Mouse (Mus musculus) thymus, adult 18-20 months (tissue): Measurements from ENCODE around the gene Cdk9.

Experiments used
- DNase-seq, 2 experiments: peaks; one replicate each; pipeline ENCODE4 v3.0.0; 2022; ENCODE audit warnings: mixed read lengths in 2 of 2

Gene Cdk9

DNA sequence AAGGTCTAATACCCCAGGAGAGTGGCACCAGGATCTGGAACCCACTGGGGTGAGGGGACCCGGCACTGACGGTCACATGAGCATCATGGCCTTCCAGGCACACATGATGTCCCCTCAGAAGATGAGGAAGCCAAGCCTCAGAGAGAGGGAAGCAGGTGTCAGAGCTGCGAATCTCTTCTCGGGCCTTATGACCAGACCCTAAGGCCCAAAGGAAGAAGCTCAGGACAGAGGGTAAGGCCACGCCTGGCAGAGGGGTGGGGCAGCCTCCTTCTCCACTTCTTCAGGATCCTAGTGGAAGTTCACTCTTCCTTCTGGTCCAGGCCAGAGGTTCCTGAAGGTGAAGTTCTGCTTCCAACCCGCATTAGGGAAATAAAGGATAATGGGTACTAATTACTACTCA is 19.8 kb upstream of the Cdk9 start:
- no peak for DNase-seq

DNA sequence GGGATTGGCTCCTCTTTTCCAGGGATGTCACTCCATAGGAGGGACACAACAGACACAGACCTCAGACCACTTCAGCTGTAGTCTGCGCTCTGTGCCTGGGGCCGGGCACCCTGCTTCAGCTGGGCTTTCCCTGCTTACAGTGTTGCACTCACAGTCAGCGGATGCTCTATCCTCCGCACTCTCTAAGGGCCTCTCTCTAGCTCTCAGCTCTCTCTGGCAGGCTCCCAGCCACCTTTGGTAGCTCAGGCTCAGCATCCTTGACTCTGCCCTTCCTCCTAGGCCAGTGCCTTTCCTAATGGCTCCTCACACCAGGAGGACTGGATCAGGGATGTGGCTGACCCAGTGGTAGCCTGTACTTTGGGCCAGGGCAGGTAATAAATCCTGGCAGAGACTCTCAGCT is 19.0 kb upstream of the Cdk9 start:
- DNase-seq, result no peak

DNA sequence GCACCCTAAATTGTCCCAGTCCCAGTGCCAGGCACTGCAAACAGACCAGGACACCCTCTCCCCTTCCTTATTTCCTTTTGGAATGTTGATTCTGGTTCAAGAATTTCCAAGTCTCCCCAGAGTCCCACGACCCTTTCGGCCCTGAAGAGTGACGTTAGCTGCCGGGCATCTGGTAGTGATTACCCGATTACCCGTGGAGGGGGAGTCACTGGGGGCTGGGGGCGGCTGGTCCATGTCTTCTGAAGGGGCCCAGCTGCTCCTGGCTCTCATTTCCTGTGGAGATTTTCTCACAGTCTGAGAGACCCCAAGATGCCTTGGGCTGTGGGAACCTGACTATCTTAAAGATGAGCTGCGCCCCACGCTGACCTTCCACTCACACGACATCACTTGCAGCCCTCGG is 18.0 kb upstream of the Cdk9 start:
- no peak for DNase-seq

DNA sequence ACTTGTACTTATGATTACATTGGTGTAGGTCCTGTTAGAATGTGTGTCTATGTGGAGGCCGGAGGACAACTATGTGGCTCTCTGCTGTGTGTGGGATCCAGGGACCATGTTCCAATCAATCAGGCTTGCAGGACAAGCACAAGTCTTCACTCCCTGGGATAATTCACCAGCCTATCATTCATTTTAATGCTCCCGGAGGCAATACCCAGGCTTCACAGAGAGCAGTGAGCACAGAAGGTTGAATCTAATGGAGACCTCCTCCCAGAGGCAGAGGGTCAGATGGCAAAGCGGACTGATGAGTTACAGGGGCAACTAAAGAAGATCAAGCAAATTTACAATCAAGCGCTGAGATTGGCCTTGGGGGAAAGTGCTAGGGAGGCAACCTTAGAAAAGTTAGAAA is 16.7 kb upstream of the Cdk9 start:
- DNase-seq, result no peak

DNA sequence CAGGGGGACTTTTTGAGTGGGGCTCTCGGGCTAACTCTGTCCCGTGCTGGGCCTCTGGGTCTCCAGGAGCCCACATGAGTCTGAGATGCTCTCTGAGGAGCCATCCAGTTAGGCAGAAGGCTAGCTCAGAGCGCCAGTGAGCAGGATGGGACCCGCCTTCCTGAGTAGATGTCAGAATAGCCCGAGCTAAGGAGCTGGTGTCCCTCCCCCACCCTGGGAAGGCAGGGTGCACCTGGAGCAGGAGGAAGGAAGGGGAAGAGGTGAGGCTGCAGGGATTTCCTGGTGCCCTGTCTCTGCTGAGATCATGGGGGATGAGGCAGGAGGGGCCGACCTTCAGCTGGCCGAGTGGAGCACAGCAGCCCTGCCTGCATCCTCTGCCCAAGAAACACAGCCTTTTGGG is 15.6 kb upstream of the Cdk9 start:
- no peak for DNase-seq

DNA sequence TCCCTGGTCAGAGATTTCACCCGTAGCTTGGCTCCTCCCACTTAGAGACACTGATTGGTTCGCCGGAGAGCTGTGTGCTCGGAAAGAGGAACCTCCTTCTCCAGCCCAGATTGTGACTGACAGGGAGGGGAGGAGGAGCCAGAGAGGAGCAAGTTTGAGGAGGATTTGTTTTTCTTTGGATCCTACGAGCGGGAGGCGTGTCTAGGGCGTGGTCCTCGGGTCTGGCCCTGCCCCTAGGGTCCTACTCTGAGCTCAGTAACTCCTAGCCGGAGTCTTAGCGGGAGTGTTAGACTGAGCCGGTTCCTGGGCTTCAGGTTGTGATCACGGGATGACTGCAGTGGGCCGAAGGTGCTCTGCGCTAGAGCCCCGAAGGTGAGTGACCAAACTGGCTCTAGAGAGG is 14.6 kb upstream of the Cdk9 start:
- DNase-seq, result peak; percentile 69 to 79

DNA sequence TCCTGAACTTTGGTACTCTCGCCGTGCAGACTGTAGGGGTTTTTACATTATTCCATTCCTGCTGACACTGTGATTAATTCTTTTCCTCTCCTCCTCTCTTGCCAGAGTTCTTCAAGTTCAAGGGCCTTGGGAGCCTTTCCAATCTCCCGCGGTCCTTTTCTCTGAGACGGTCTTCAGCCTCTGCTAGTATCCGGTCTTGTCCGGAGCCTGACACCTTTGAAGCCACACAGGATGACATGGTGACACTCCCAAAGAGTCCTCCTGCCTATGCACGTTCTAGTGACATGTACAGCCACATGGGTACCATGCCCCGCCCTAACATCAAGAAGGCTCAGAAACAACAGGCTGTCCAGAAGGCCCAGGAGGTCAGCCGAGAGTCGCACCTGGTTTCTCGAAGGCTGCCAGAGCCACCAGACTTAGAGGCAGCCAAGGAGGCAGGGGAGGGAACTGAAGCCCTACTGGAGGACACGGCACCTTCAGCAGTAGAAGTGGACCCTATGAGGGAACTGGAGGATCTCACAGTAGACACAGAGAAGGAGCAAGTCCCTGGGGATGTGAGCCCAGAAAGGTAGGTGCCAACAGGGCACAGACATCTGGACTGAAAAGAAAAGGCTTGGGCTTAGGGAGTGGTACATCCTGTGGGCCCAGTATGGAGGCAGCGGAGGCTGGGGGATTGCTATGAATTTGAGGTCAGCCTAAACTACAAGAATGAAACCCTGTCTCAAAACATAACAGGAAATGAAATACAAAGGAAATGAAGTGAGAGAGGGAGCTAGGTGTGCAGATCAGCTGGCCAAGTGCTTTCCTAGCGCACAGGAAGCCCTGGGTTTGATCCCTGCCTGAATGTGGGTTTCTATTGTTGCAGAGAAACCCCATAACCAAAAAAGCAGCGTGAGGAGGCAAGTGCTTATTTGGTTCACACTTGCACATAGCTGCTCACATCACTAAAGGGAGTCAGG is 12.2 kb upstream of the Cdk9 start:
- DNase-seq, result peak in 1 of 2 experiments; percentile 60

DNA sequence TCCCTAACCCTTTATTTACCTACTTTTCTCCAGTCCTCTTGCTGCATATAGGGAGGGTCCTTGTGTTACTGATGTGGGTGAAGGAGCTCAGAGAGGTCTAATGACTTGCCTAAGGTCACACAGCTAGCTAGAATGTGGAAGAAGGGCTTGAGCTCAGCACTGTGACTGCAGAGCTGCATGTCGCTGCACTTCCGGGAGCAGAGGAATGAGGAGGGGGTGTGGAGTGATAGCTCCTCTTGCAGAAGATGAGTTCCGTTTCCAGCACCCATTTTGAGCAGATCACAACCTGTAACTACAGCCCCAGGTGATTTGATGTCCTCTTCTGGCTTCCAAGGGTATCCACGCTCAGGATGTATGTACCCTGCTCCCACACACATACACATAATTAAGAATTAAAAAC is 11.3 kb upstream of the Cdk9 start:
- DNase-seq, result no peak

DNA sequence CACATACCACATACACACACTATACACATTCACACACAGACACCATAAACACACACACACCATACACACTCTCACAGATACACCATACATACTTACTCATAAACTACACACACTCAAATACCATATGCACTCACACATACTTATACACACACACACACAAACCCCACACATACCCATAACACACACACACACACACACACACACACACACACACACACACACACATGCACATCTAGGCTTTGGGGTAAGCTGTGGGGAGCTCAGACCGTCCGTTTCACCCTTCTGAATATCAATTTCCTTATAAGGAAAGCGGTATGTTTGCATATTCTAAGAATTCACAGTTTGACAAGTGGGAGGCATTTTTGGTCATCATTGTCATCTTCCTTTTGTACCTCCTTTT is 9.7 kb upstream of the Cdk9 start:
- no peak for DNase-seq

DNA sequence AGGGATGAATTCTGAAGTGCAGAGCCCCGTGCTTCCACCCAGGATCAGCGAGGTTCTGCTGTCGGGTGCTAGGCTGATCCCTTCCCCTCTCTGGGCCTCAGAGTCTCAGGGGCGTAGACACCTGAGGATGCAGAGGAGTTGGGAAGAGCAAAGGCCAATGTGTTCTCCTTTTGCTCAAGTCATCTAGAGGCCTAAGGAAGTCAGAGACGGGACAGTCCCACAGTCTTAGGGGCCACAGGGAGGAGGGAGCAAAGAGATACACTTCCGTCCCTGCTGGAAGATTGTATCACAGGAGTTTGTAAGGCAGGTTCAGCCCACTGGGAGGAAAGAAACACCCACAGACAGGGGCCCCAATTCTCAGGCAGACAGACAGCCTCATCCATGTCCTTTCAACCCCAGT is 9.2 kb upstream of the Cdk9 start:
- no peak for DNase-seq

DNA sequence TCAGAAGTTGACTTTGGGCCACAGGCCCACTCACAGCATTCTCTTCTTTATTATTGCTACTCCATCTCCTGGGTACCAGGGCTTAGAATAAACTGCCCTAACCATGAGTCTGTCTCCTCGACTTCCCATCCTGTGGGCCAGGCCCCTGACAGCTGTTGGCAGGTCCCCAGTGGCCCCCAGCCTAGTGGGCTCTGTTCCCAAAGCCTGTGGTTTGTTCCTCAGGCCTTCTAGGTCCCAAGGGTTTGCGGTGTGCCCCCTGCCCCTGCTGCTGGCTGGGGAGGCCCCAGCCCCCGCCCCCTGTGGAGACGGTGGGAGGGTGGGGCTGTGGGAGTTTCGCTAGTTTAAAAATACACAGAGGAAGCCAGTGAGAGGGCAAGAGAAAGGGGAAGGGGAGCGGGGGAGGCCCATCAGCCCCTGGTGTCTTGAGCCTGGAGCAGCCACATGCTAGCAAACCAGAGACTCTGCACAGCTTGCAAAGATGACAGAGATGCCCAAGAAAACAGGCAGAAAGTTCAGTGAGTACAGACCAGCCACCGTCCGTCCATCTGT is 7.9 kb upstream of the Cdk9 start, which contains the start of gene Sh2d3c:
Sh2d3c (plus strand) TSS at position 375 of the 549 bp plus-strand sequence.
- peak in 1 of 2 experiments; percentile 58 for DNase-seq

DNA sequence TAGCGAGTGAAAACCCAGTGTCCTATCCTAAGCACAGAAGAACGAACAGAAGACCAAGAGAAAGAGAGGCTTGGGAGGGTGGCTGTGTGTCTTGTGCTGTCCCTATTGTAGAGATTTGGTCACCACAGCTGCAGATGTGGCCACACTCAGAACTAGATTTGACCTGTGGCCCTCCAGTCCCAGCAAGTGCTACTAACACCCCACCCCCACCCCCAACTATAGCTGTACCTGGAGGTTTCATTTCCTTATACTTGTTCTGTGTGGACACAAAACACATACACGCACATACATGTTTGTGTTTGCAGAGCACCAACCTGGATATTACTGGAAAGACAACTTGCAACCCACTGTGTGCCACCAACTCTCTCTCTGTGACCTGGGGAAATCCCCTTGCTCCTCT is 7.2 kb upstream of the Cdk9 start:
- no peak for DNase-seq

DNA sequence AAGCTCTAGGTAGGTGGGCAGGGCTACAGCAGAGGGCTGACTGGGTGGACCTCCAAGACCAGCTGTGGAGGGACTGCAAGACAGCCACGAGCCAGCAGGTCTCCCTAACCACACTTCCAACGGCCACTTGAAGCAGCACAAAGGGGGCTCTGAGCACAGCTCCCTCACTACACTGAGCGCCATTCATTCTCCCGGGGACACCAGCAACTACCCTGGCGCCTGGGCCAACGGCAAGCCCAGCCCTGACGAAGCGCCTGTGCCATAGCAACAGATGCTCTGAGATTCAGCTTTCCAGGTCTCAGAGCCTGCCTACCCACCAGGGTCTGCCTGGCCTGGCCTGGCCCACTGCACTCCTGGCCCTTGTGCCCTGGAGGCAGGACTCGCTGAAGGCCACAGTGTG is 5.9 kb upstream of the Cdk9 start:
- no peak for DNase-seq

DNA sequence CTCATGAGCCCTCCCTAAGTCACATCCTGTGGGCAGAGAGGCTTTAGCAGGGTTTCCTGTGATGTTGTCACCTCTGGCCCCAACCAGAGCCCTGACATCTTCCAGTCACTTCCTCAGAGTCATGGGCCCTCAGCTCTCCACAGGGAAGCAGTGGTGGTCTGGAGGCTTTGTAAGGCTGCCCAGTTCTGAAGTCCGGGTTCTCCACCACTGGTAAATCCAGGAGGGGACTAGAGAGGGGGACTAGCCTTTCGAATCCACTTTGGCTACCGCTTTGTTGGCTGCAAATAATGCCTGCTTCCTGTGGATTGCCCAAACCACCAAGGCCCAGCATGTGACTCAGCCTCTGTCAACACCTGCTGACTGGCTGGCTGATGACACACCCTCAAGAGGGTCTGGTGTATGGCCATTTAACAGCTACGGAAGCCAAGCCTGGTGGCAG is 2.1 kb upstream of the Cdk9 start:
- no peak for DNase-seq

DNA sequence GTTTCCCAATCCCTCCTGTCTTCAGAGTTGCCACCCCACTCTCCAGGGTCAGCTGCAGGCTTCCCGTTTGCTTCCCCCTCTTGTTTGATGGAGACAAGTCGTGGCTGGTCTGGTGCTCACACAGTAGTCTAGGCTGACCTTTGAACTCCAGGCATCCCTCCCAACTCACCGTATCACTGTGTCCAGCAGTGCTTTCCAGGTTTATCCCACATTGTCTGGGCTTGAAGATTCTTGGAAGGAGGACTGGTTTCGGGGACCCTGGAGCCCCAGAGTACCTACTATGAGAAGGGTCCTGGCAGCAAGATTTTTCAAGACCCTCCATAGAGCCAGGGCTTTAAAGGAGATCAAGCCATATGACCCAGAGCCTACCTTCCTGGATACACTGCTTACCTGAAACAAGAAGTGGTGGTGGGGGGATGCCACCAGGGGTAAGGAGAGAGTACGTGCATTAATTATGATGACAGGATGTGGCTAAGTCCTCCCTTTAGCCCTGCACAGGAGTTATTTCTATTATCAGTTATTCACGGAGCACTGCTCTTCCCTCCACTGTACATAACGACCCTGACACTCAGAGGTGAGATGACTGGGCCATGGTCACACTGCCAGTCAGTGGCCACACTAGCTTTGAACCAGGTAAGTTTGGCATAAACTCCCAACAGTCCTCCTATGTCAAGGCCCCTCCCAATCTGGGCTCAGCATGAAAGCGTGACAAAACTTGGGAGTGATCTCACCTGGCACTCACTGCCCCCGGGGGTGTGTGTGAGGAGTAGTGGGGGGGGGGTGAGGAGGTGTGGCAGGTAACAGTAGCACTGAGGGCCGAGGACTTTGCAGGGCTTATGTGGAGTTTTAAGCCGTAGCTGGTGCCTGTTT is 1.5 kb upstream of the Cdk9 start:
- DNase-seq, result no peak

DNA sequence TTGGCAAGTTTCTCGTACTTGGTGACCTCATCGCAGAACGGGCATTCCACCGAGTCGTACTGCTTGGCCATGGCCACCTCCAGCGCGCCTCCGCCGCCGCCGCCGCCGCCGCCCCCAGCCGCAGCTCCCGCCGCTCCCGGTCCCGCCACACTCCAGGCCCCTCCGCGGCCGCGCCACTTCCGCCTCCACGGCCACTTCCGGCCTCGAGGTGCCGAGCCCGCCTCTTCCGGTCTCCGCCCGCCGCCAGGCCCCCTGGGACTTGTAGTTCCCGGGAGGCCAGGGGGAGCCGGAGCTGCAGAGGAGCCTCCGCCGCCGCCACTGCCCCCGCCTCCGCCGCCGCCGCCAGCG is 316 bp downstream of the Cdk9 start:
- peak; percentile 90 to 91 for DNase-seq

DNA sequence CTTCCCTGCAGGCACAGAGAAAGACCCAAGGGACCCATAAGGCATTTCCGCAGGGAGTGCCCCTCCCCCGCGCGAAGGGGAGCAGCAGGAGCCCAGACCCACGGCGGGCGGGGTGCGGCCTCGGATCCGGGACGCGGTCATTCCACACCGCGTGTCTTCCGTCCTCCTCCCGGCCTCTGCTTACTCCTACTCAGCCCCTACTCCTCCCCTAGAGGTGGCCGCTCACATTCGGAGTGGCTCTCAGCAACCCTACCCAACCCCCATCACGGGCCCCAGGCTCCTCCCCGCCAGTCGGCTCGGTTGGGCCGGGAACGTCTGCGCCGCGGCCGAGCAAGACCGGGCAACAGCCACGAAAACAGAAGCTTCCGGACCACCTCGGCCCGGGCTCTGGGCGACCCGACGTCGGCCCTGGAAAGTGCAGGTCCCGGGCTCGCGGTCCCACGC is 746 bp downstream of the Cdk9 start:
- peak; percentile 65 to 70 for DNase-seq

DNA sequence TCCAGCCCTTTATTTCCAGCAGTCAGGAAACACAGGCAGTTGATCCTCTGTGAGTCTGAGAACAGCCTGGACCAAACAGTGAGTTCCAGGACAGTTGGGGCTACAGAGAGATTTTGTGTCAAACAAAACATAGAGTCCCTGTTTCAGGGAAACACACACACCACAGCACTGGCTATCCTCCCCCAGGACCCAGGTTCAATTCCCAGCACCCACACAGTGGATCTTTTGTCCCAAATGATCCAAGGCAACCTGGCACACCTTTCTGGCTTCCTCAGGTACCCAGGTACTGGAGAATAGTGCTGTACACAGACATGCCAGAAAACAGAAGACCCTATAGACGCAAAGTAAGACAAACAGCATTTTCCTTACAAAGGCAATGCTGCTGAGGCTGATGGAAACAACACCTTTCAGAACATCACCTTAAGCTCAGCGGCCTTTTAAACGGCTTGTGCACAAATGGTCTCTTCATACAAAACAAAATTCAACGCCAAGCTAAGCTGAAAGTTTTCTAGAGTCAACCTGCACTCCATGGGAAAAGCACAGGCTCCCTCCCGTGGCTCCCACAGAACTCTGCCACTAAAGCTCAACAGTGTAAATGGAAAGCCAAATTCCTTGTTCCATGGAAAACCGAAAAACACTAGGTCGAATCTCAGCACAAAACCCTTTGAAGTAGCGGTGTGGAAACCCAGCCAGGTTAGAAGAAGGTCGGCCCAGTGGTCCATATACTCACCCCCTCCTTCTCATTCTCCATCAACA is 1.4 kb downstream of the Cdk9 start:
- no peak for DNase-seq

DNA sequence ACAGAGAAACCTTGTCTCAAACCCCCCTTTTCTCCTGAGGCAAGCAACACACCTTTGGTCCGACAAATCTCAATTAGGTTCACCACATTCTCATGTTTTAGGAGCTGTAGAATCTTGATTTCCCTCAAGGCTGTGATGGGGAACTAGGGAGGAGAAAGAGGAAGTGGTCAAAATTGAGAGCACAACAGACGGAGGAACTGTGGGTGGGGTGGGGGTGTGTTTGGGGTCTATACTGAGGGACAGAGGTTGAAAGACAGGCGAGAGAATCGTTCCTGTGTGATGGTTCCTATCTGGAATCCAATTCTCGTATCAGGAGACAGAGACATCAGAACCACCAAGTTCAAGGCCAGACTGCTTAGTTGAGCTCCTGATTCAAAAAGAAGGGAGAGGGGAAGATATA is 2.5 kb downstream of the Cdk9 start:
- DNase-seq, result no peak

DNA sequence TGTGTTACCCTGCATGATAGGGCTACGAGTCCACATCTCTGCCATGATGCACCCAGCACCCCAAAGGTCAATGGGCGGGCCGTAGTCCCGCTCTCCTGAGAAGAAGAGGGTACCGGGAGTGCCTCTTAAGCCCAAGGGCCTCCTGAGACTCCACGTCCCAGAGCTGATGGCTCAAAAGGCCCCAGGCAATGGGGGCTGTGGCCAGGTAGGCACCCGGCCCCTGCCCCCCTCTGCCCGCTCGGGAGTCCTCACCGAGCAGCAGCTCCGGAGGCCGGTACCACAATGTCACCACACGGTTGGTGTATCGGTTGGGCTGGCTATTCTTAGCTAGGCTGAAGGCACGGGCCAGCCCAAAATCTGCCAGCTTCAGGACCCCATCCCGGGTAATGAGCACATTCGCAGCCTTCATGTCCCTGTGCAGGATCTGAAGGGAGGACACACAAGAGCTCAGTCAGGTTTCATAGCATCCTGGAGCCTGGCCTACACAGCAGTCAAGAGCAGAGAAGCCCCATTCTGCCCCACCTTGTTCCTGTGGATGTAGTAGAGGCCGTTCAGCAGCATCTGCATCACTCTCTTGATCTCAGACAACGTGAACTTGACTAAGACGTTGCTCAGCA is 3.2 kb downstream of the Cdk9 start:
- no peak for DNase-seq

DNA sequence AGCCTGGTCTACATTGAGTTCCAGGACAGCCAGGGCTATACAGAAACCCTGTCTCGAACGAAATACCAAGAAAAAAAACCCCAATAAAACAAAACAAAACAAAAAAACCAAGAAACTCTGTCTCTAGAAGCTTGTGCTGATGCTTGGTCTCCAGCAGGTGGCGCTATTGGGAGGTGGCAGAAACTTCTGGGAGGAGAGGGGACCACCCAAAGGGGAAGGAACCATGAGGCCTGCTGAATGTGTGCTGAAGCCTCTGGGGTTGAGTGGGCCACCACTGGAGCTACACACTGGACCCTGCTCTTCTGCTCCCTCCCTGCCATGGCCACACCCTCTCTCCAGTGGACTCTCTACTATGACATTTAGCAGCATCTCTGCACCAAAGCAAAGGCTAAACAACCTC is 4.2 kb downstream of the Cdk9 start:
- no peak for DNase-seq

DNA sequence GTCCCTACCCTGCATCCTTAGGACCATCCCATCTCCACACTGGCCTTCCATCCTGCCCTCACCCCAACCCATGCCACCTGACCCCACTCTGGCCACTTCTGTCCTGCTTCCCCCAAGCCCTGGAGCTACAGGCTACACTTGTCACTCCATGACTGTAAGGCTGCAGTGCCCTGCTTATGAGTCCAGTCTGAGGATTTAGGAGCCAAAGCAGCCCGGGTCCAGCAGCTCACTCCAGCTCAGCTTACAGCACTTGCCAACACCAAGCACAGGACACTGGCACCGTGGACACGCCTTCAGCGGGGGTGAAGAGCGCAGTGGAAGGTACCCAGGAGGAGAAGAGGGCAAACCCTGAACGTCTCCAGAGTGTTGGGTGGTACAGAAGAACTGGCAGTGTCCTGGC is 5.9 kb downstream of the Cdk9 start:
- DNase-seq, result no peak
